Mouse (Mus musculus) heart, embryonic 12.5 days (tissue): ENCODE data around the gene Rab11fip3. TPM values are rescaled to one million over a fixed set of nuclear protein-coding genes. Genes with fewer than 3 reads are reported as not detected.

Experiments used
- ATAC-seq: fragments of 200-750 bp; cut with Nextera tagmentation; 2 replicates; pipeline ENCODE4 v1.8.0; 2017; ENCODE audit warnings: moderate TSS enrichment, moderate library complexity; ENCODE audit not compliant: insufficient number of reproducible peaks, low FRiP score
- H3K27ac ChIP-seq: fragments of 300-500 bp; sonication (generic); 2 replicates; pipeline ENCODE4 v1.5.1; 2016; ENCODE audit warnings: mild to moderate bottlenecking, moderate library complexity; ENCODE audit not compliant: poor library complexity, severe bottlenecking
- H3K27me3 ChIP-seq: fragments of 300-500 bp; sonication (generic); replicated peaks from 2 replicates; pipeline ENCODE4 v1.6.1; 2016; ENCODE audit warnings: mild to moderate bottlenecking, moderate library complexity
- H3K36me3 ChIP-seq: fragments of 300-500 bp; sonication (generic); 2 replicates; pipeline ENCODE4 v1.6.1; 2016; ENCODE audit warnings: mild to moderate bottlenecking, moderate library complexity
- H3K4me1 ChIP-seq: fragments of 300-500 bp; sonication (generic); replicated peaks from 2 replicates; pipeline ENCODE4 v1.6.1; 2016; ENCODE audit warnings: mild to moderate bottlenecking
- H3K4me2 ChIP-seq: fragments of 300-500 bp; sonication (generic); 2 replicates; pipeline ENCODE4 v1.6.1; 2016; ENCODE audit warnings: mild to moderate bottlenecking, moderate library complexity
- H3K4me3 ChIP-seq: fragments of 300-500 bp; sonication (generic); 2 replicates; pipeline ENCODE4 v1.5.1; 2016; ENCODE audit warnings: mild to moderate bottlenecking
- H3K9ac ChIP-seq: fragments of 300-500 bp; sonication (generic); 2 replicates; pipeline ENCODE4 v1.6.1; 2016; ENCODE audit warnings: mild to moderate bottlenecking, moderate library complexity
- H3K9me3 ChIP-seq: fragments of 300-500 bp; sonication (generic); replicated peaks from 2 replicates; pipeline ENCODE4 v1.6.1; 2016; ENCODE audit warnings: mild to moderate bottlenecking, moderate library complexity
- WGBS: fragments of 180-500 bp; shearing (Covaris S2); methylation state at CpG from one replicate; pipeline ENCODE4 v1.1.7; 2016; 5-methylcytosine and 5-hydroxymethylcytosine counted together
- polyA plus RNA-seq: library from polyadenylated mRNA; unstranded; fragments of >200 nt; fragmentation: Nextera tagmentation; extraction: Ambion mirVana; gene quantifications from 2 replicates; pipeline ENCODE4 v1.2.1, GENCODE M21; 2016

Rab11fip3 gene
- polyA plus RNA-seq, 1 experiment from 2014 or later, result 15.5 TPM

DNA sequence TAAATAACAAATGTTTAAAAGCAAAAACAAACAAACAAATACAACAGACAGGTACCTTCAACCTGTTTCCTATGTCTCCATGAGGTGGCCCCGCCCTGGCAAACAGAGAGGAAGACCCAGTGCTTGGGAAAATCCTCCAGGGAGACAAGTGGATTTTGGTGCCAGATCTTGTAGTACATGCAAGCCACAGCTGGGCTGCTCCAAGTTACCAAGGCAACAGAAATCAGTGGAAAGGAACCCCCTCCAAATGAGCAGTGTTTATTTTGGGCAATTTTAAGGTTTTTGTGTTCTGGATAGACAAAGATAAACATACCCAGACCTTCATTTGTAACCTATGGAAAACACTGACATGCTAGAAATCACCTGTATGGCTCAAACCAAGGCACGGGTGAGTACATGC lies 9.5 kb upstream of the Rab11fip3 start:
- Histone ChIP-seq H3K9ac (no peak overlapping the region), H3K4me2 (no peak overlapping the region), H3K36me3 (peaks cover 17% of the 10 kb centered on the region), H3K27ac (no peak overlapping the region), H3K4me1 (no peaks in the 10 kb centered on the region), H3K27me3 (0 out of 2 replicates have a peak, but pooled peaks cover 2% of the 10 kb centered on the region), H3K9me3 (no peaks in the 10 kb centered on the region), H3K4me3 (no peak overlapping the region)
- no peak for ATAC-seq
- 75% methylated on average over 2 of the region's 2 CpGs for WGBS

DNA sequence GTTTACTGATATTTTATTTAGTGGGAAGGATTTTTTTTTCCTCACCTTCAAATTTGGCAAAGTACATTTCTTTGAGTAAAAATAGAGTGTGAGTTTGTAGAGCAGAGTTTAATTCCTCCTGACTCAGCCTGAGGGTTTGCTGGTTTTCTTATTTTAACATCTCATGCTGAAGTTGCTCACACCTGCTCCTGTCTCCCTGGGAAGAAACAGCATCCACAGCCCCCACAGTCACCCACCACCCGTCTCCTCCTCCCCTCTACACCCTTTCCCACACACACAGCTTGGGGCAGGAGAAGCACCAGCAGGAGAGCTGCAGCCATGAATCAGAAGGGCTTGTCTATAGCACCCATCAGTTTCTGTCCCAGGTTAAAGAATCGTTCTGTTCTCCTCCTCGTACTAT lies 5.9 kb upstream of the Rab11fip3 start:
- H3K4me1 ChIP-seq, result no peaks in the 10 kb centered on the region
- no peak overlapping the region for H3K4me3 ChIP-seq
- no peak overlapping the region for H3K9ac ChIP-seq
- 64% methylated on average over 3 of the region's 3 CpGs for WGBS
- no peaks in the 10 kb centered on the region for H3K9me3 ChIP-seq
- H3K4me2 ChIP-seq, result no peak overlapping the region
- peaks cover 6% of the 10 kb centered on the region; the same call in 1 of the 2 replicates for H3K27me3 ChIP-seq
- H3K27ac ChIP-seq, result no peak overlapping the region
- no peaks in the 10 kb centered on the region for H3K36me3 ChIP-seq
- no peak for ATAC-seq

GRCm38 (mm10) chr17:26070136-26070535 lies 781 bp upstream of the Rab11fip3 start:
- no peak for ATAC-seq
- whole genome bisulfite sequencing, result 29% methylated on average over 6 of the region's 6 CpGs
- Histone ChIP-seq H3K4me2 (peak overlapping the region; percentile 94), H3K9me3 (no peaks in the 10 kb centered on the region), H3K4me3 (peak overlapping the region; percentile 69), H3K27me3 (peaks cover 6% of the 10 kb centered on the region; the same call in 1 of the 2 replicates), H3K9ac (0 out of 2 replicates have a peak overlapping the region, but pooled peaks have one; percentile 79), H3K27ac (no peak overlapping the region), H3K4me1 (peaks cover 37% of the 10 kb centered on the region), H3K36me3 (peaks cover 3% of the 10 kb centered on the region; the same call in 1 of the 2 replicates)

GRCm38 (mm10) chr17:26068024-26068830 lies 1.1 kb downstream of the Rab11fip3 start:
- H3K4me1 ChIP-seq, result peaks cover 48% of the 10 kb centered on the region
- peaks cover 8% of the 10 kb centered on the region; the same call in 1 of the 2 replicates for H3K36me3 ChIP-seq
- peaks cover 3% of the 10 kb centered on the region; the same call in 1 of the 2 replicates for H3K27me3 ChIP-seq
- 1% methylated on average over 44 of the region's 44 CpGs for WGBS
- H3K4me2 ChIP-seq, result peak overlapping the region; percentile 94
- H3K9ac ChIP-seq, result peak overlapping the region; percentile 79
- ATAC-seq, result no peak; the same call in 1 of the 2 replicates
- H3K9me3 ChIP-seq, result no peaks in the 10 kb centered on the region
- peak overlapping the region; percentile 69 for H3K4me3 ChIP-seq
- H3K27ac ChIP-seq, result no peak overlapping the region

- Histone ChIP-seq H3K4me2 (peak overlapping the region; percentile 94), H3K27me3 (peaks cover 3% of the 10 kb centered on the region; the same call in 1 of the 2 replicates), H3K4me1 (peaks cover 48% of the 10 kb centered on the region), H3K27ac (no peak overlapping the region), H3K9ac (0 out of 2 replicates have a peak overlapping the region, but pooled peaks have one; percentile 79), H3K36me3 (peaks cover 12% of the 10 kb centered on the region; the same call in 1 of the 2 replicates), H3K4me3 (peak overlapping the region; percentile 69), H3K9me3 (no peaks in the 10 kb centered on the region)
- 89% methylated on average over 7 of the region's 7 CpGs for WGBS
- ATAC-seq, result no peak
Observed at GRCm38 (mm10) chr17:26066488-26067020, 2.8 kb downstream of the Rab11fip3 start.

DNA sequence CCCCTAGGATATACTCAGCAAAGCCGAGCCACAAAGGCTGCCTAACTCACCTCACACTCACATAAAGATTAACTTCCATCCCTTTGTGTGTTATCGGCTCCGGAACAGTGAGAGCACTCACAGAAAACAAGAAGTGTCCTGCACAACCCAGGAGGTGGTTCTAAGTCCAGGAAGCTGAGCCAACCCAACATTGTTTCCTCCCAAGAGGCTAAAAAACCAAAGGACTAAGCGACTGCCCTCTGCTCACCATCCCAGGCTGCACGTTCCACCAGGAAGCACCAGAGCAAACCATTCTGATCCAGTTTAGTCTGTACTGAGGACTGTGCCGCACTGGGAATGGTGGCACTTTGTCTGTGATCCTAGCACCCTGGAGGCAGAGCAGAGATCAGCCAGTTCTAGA lies 4.4 kb downstream of the Rab11fip3 start:
- no peak for ATAC-seq
- Histone ChIP-seq H3K36me3 (peaks cover 14% of the 10 kb centered on the region), H3K4me2 (0 out of 2 replicates have a peak overlapping the region, but pooled peaks have one; percentile 9), H3K4me1 (peaks cover 44% of the 10 kb centered on the region), H3K9me3 (no peaks in the 10 kb centered on the region), H3K9ac (0 out of 2 replicates have a peak overlapping the region, but pooled peaks have one; percentile 35), H3K27ac (peak overlapping the region; percentile 52), H3K27me3 (no peaks in the 10 kb centered on the region), H3K4me3 (no peak overlapping the region)
- 62% methylated on average over 6 of the region's 6 CpGs for WGBS

DNA sequence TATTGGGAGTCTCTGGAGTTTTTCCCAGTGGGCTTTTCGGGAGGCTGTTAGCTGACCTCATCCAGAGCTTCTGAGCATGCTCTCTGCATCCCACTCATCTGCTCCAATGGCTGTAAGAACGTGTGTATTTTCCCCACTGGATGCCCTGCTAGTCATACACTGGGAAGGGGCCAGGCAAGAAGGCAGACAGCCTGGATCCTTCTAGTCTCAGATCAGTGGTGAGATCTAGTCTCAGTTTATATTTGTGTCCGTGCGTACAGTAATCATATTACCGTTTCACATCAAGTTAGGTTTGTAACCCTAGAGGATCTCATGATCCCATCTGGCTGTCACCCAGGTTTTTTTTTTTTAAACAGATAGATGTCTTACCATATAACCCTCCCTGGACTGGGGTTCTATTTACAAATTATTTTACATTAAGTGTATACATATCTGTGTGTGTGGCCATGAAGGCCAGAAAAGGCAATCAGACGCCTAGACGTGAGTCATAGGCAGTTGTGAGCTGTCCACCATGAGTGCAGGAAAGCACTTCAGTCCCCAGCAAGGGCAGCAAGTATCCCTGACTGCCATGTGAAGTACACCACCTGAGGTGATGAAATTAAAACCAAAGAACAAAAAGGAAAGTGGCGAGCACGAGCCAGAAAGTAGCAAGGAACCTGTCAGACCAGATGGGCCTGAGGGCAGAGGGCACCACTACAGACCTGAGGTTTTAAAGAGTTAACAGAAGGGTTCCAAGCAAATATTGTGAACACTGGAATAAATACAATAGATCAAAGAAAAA lies 11.4 kb downstream of the Rab11fip3 start:
- H3K9ac ChIP-seq, result no peak overlapping the region
- H3K9me3 ChIP-seq, result no peaks in the 10 kb centered on the region
- H3K4me3 ChIP-seq, result no peak overlapping the region
- H3K36me3 ChIP-seq, result peaks cover 13% of the 10 kb centered on the region
- 79% methylated on average over 9 of the region's 9 CpGs for WGBS
- no peak overlapping the region for H3K4me2 ChIP-seq
- no peaks in the 10 kb centered on the region for H3K27me3 ChIP-seq
- no peak for ATAC-seq
- no peak overlapping the region for H3K27ac ChIP-seq
- peaks cover 18% of the 10 kb centered on the region for H3K4me1 ChIP-seq

- Histone ChIP-seq H3K4me3 (no peak overlapping the region), H3K4me2 (no peak overlapping the region), H3K27ac (no peak overlapping the region), H3K9me3 (no peaks in the 10 kb centered on the region), H3K27me3 (no peaks in the 10 kb centered on the region), H3K4me1 (peaks cover 18% of the 10 kb centered on the region), H3K9ac (no peak overlapping the region), H3K36me3 (peaks cover 14% of the 10 kb centered on the region)
- no peak for ATAC-seq
- WGBS, result 88% methylated on average over 8 of the region's 8 CpGs
Observed at GRCm38 (mm10) chr17:26057278-26057677, 12.1 kb downstream of the Rab11fip3 start.

- Histone ChIP-seq H3K27me3 (no peaks in the 10 kb centered on the region), H3K4me2 (no peak overlapping the region), H3K36me3 (peaks cover 14% of the 10 kb centered on the region), H3K4me1 (peaks cover 18% of the 10 kb centered on the region), H3K9me3 (no peaks in the 10 kb centered on the region), H3K9ac (no peak overlapping the region), H3K27ac (no peak overlapping the region), H3K4me3 (no peak overlapping the region)
- WGBS, result 68% methylated on average over 6 of the region's 6 CpGs
- no peak for ATAC-seq
Observed at GRCm38 (mm10) chr17:26055164-26055563, 14.2 kb downstream of the Rab11fip3 start.

DNA sequence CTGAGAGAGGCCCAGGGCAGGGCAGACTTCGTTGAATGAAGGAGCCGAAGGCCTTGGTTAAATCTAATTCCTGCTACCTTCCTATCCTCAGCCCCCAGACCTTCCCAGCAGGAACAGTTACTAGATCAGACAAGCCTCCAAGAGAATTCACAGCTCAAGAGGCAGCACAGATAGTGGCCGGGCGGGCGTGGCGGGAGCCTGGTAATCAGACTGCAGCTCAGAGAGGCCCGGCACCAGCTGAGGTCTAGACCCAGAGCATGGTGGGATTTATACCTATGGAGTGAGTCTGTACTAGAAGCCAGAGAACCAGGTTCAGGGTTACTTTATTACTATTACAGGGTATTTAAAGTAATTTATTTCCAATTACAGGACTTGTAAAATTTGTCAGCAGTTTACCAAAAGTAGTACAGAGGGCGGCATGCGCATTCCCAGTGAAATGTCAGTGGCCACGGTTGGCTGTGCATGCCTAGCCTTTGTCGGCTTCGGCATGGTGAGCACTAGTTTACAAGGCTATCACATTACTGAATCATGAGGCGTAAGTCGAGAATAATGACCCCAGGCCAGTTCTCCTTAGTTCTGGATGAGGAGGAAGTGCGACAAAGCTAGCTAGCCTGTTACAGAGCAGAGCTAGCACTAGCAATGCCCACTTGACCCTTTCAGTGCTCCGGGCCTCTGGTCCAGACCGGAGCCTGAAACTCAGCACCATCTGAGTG lies 15.1 kb downstream of the Rab11fip3 start:
- Histone ChIP-seq H3K27ac (no peak overlapping the region), H3K9ac (no peak overlapping the region), H3K9me3 (no peaks in the 10 kb centered on the region), H3K36me3 (peaks cover 11% of the 10 kb centered on the region), H3K4me1 (peaks cover 18% of the 10 kb centered on the region), H3K4me2 (no peak overlapping the region), H3K4me3 (no peak overlapping the region), H3K27me3 (no peaks in the 10 kb centered on the region)
- WGBS, result 41% methylated on average over 17 of the region's 17 CpGs
- ATAC-seq, result no peak
